Mouse (Mus musculus): ENCODE measurements at regions not wholly inside any gene's neighbourhood (a gene's known extent, or its start where the extent isn't known, plus 50 kb on each side); places are given as distances from the start of the nearest gene placed in this dataset.

GRCm38 (mm10) chr9:120818726-120819317 is 110.2 kb upstream of the Ctnnb1 start:
- Histone ChIP-seq H3K27me3 (ENCODE audit: control insufficient read depth, insufficient read depth, insufficient read length) (no peaks in the 10 kb centered on the region), H3K4me3 (no peak overlapping the region), H3K79me2 (ENCODE audit: control insufficient read depth, insufficient read depth) (no peaks in the 10 kb centered on the region), H3K4me2 (ENCODE audit: low read depth) (no peak overlapping the region), H3ac (ENCODE audit: control insufficient read depth, insufficient read length) (no peak overlapping the region), H3K36me3 (ENCODE audit: control insufficient read depth, insufficient read depth) (no peaks in the 10 kb centered on the region)
- TF ChIP-seq MYOG (IDR thresholded peaks at IDR 0.05; ENCODE audit: control insufficient read depth in 1 of 3, insufficient read depth in 1 of 3, insufficient read length in 2 of 3, low read depth in 2 of 3): no peak
- no peak for TF ChIP-seq CEBPB (IDR thresholded peaks at IDR 0.05; ENCODE audit: insufficient read depth, poor library complexity, severe bottlenecking)
- TF ChIP-seq REST (IDR thresholded peaks at IDR 0.05; ENCODE audit: insufficient read depth, insufficient read length): no peak
- TF ChIP-seq E2F4 (IDR thresholded peaks at IDR 0.05; ENCODE audit: insufficient read depth): no peak
- no peak for TF ChIP-seq POLR2A (IDR thresholded peaks at IDR 0.05; ENCODE audit: insufficient read length, low read depth)
- no peak for TF ChIP-seq MYOD1 (IDR thresholded peaks at IDR 0.05; ENCODE audit: control insufficient read depth in 1 of 3, insufficient read length in 2 of 3, low read depth in 2 of 3)
- TF ChIP-seq SRF (IDR thresholded peaks at IDR 0.05; ENCODE audit: control insufficient read depth, insufficient read length, low read depth): no peak
- no peak for TF ChIP-seq POLR2AphosphoS2 (IDR thresholded peaks at IDR 0.05; ENCODE audit: insufficient read length, low read depth)
- TF ChIP-seq TCF12 (IDR thresholded peaks at IDR 0.05; ENCODE audit: insufficient read depth, poor library complexity, severe bottlenecking): no peak
- no peak for TF ChIP-seq USF1 (IDR thresholded peaks at IDR 0.05; ENCODE audit: low read depth)
- no peak for TF ChIP-seq TCF3 (IDR thresholded peaks at IDR 0.05; ENCODE audit: insufficient read length, low read depth)
- no peak for TF ChIP-seq MAX (IDR thresholded peaks at IDR 0.05; ENCODE audit: low read depth)

DNA sequence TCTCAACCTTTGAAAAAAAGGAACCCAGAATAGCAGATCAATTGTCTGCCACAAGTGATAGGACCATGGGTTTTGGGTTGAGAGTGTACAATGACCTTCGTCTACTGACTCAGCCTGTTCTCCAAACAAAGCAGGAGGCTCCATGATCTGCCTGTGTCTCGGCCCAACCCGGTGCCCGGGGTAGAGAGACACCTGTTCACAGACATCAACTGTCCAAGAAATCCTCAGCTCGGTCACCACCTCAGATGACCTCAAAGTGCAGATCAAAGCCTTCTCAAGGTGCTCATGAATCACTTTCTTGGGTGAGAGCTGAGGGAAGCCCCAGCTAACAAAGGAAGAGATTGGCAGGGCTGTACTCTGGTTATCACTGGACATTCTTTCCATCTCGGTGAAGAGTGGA is 108.1 kb upstream of the Ctnnb1 start:
- Histone ChIP-seq H3K36me3 (ENCODE audit: control insufficient read depth, insufficient read depth) (no peaks in the 10 kb centered on the region), H3K79me2 (ENCODE audit: control insufficient read depth, insufficient read depth) (no peaks in the 10 kb centered on the region), H3ac (ENCODE audit: control insufficient read depth, insufficient read length) (no peak overlapping the region), H3K4me2 (ENCODE audit: low read depth) (no peak overlapping the region), H3K27me3 (ENCODE audit: control insufficient read depth, insufficient read depth, insufficient read length) (no peaks in the 10 kb centered on the region), H3K4me3 (no peak overlapping the region)
- TF ChIP-seq CEBPB (IDR thresholded peaks at IDR 0.05; ENCODE audit: insufficient read depth, poor library complexity, severe bottlenecking) (no peak), MYOD1 (IDR thresholded peaks at IDR 0.05; ENCODE audit: control insufficient read depth in 1 of 3, insufficient read length in 2 of 3, low read depth in 2 of 3) (peak; percentile 61 to 89 (median 64))

DNA sequence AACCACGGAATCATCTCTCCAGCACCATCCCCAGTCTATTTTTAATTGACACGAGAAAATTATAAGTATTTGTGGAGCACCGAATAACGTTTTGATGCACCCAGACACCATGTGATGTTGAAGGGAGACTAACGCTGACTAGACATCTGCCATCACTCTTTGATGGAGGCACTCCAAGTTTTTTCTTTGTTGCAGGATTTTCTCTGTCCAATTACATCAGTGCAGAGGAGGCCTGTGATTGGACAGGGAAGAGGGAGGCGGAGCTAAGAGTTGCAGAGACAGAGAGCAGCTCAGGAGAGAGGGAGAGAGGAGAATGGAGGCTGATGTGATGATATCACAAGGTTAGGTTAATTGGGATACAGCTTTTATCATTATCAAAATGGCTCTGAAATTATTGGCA is 105.6 kb upstream of the Ctnnb1 start:
- no peak for TF ChIP-seq E2F4 (IDR thresholded peaks at IDR 0.05; ENCODE audit: insufficient read depth)
- TF ChIP-seq MAX (IDR thresholded peaks at IDR 0.05; ENCODE audit: low read depth): no peak
- TF ChIP-seq REST (IDR thresholded peaks at IDR 0.05; ENCODE audit: insufficient read depth, insufficient read length): no peak
- no peak for TF ChIP-seq CEBPB (IDR thresholded peaks at IDR 0.05; ENCODE audit: insufficient read depth, poor library complexity, severe bottlenecking)
- no peak for TF ChIP-seq USF1 (IDR thresholded peaks at IDR 0.05; ENCODE audit: low read depth)
- TF ChIP-seq MYOG (IDR thresholded peaks at IDR 0.05; ENCODE audit: control insufficient read depth in 1 of 3, insufficient read depth in 1 of 3, insufficient read length in 2 of 3, low read depth in 2 of 3): no peak
- no peak for TF ChIP-seq MYOD1 (IDR thresholded peaks at IDR 0.05; ENCODE audit: control insufficient read depth in 1 of 3, insufficient read length in 2 of 3, low read depth in 2 of 3)
- TF ChIP-seq POLR2A (IDR thresholded peaks at IDR 0.05; ENCODE audit: insufficient read length, low read depth): no peak
- no peak for TF ChIP-seq TCF12 (IDR thresholded peaks at IDR 0.05; ENCODE audit: insufficient read depth, poor library complexity, severe bottlenecking)
- no peak for TF ChIP-seq POLR2AphosphoS2 (IDR thresholded peaks at IDR 0.05; ENCODE audit: insufficient read length, low read depth)
- no peak for TF ChIP-seq SRF (IDR thresholded peaks at IDR 0.05; ENCODE audit: control insufficient read depth, insufficient read length, low read depth)
- Histone ChIP-seq H3K4me3 (no peak overlapping the region), H3ac (ENCODE audit: control insufficient read depth, insufficient read length) (no peak overlapping the region), H3K79me2 (ENCODE audit: control insufficient read depth, insufficient read depth) (no peaks in the 10 kb centered on the region), H3K4me2 (ENCODE audit: low read depth) (no peak overlapping the region), H3K27me3 (ENCODE audit: control insufficient read depth, insufficient read depth, insufficient read length) (no peaks in the 10 kb centered on the region), H3K36me3 (ENCODE audit: control insufficient read depth, insufficient read depth) (no peaks in the 10 kb centered on the region)

DNA sequence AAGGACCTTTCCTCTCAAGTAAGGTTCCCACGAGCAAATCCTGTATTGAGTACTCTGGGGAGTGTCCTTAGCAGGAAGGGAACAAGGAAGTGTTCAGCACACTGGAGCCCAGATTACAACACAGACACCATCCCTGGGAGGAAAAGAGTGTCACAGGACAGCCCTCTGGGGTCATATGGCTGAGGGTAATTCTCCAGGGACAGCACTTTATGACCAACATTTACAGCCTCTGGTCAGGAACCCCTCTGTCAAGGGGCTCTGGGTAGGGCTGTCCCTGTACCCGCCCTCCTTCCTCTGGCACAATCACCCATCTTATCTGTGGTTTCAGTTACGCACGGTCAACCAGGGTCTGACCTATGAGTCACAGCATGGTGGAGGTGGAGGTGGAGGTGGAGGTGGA is 102.8 kb upstream of the Ctnnb1 start:
- Histone ChIP-seq H3K79me2 (ENCODE audit: control insufficient read depth, insufficient read depth) (no peaks in the 10 kb centered on the region), H3K4me3 (no peak overlapping the region), H3K36me3 (ENCODE audit: control insufficient read depth, insufficient read depth) (no peaks in the 10 kb centered on the region), H3K4me2 (ENCODE audit: low read depth) (peak overlapping the region; percentile 13), H3ac (ENCODE audit: control insufficient read depth, insufficient read length) (no peak overlapping the region), H3K27me3 (ENCODE audit: control insufficient read depth, insufficient read depth, insufficient read length) (no peaks in the 10 kb centered on the region)
- TF ChIP-seq REST (IDR thresholded peaks at IDR 0.05; ENCODE audit: insufficient read depth, insufficient read length): no peak

DNA sequence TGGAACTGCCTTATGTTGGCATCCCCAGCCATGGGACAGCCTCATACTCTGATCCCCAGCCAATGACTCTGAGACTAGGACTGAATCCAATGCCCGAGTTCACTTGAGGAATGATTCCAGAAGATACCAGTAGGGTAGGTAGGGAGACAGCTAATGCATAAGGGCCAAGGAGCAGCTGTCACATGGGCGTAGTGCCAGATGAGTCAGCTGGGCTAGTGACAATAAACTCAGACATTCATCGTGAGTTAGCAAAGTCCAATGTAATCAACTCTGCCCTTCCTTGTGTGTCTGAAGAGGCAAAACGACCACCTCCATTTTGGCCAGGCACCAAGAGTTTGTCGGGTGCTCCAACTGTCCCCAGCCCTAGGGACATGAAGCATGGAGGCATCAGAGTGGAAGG is 98.5 kb upstream of the Ctnnb1 start:
- Histone ChIP-seq H3K4me2 (ENCODE audit: low read depth) (peak overlapping the region; percentile 69), H3ac (ENCODE audit: control insufficient read depth, insufficient read length) (no peak overlapping the region), H3K36me3 (ENCODE audit: control insufficient read depth, insufficient read depth) (no peaks in the 10 kb centered on the region), H3K27me3 (ENCODE audit: control insufficient read depth, insufficient read depth, insufficient read length) (no peaks in the 10 kb centered on the region), H3K79me2 (ENCODE audit: control insufficient read depth, insufficient read depth) (no peaks in the 10 kb centered on the region), H3K4me3 (no peak overlapping the region)
- TF ChIP-seq MYOD1 (IDR thresholded peaks at IDR 0.05; ENCODE audit: control insufficient read depth in 1 of 3, insufficient read length in 2 of 3, low read depth in 2 of 3): peak; percentile 91 to 99 (median 97)
- TF ChIP-seq TCF12 (IDR thresholded peaks at IDR 0.05; ENCODE audit: insufficient read depth, poor library complexity, severe bottlenecking): peak; percentile 91
- TF ChIP-seq USF1 (IDR thresholded peaks at IDR 0.05; ENCODE audit: low read depth): peak; percentile 34
- TF ChIP-seq MYOG (IDR thresholded peaks at IDR 0.05; ENCODE audit: control insufficient read depth in 1 of 3, insufficient read depth in 1 of 3, insufficient read length in 2 of 3, low read depth in 2 of 3): peak; percentile 75 to 94 (median 94)
- TF ChIP-seq TCF3 (IDR thresholded peaks at IDR 0.05; ENCODE audit: insufficient read length, low read depth): peak; percentile 47
- no peak for TF ChIP-seq E2F4 (IDR thresholded peaks at IDR 0.05; ENCODE audit: insufficient read depth)
